Mouse (Mus musculus): ENCODE results near the gene Bcl11a. TPM values are rescaled to one million over a fixed set of nuclear protein-coding genes. Genes with fewer than 3 reads are reported as not detected.

The Bcl11a gene
- polyA plus RNA-seq, 1 experiment, result 89.4 TPM

- Histone ChIP-seq H3K4me3 (ENCODE audit: insufficient read depth, low read depth, low read length) (no peak overlapping the region), H3K4me1 (ENCODE audit: control insufficient read depth, insufficient read depth, low read length) (peaks cover 26% of the 10 kb centered on the region), H3K27ac (ENCODE audit: insufficient read depth, low read depth, low read length) (no peak overlapping the region)
- WGBS, result 89% methylated on average over 8 of the region's 8 CpGs
- TF ChIP-seq CTCF (IDR thresholded peaks at IDR 0.05; ENCODE audit: insufficient read depth, low read depth, low read length), result no peak
- no peak for TF ChIP-seq POLR2A (IDR thresholded peaks at IDR 0.05; ENCODE audit: insufficient read depth, low read depth, low read length)
Observed at GRCm38 (mm10) chr11:24163072-24163471, 85.2 kb downstream of the Bcl11a start.

GRCm38 (mm10) chr11:24164065-24164464 lies 86.2 kb downstream of the Bcl11a start:
- TF ChIP-seq POLR2A (IDR thresholded peaks at IDR 0.05; ENCODE audit: insufficient read depth, low read depth, low read length) (no peak), CTCF (IDR thresholded peaks at IDR 0.05; ENCODE audit: insufficient read depth, low read depth, low read length) (no peak)
- Histone ChIP-seq H3K4me3 (ENCODE audit: insufficient read depth, low read depth, low read length) (no peak overlapping the region), H3K27ac (ENCODE audit: insufficient read depth, low read depth, low read length) (no peak overlapping the region), H3K4me1 (ENCODE audit: control insufficient read depth, insufficient read depth, low read length) (peaks cover 25% of the 10 kb centered on the region)
- 94% methylated on average over 26 of the region's 26 CpGs for WGBS

DNA sequence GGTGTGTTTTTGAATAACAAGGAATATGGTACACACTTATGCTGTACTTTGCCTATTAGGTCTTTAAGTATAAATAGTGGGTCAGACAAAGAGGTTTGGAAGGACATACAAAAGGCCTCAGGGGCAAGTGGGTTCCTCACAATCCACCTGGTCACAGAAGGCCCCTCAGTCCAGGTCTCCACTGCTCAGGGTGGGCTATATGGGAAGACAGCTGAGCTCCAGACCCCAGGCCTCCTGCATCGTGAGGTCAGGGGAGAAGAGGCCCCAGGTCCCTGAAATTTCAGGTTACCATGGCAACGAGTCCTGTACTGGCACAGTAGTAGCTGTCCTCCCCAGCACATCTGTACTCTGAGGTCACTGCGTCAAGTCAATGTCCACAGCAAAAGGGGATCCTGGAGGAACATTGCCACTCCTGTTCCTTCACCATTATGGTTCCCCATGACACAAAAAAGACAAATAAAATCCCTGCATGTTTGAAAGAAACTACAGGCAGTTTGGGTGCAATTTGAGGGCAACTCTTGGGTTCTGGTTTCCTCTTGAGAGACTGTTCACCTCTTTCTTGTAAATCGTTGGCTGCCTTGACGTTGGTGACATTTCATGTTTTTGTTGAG lies 93.9 kb downstream of the Bcl11a start:
- WGBS, result 80% methylated on average over 5 of the region's 5 CpGs
- TF ChIP-seq CTCF (IDR thresholded peaks at IDR 0.05; ENCODE audit: insufficient read depth, low read depth, low read length), result no peak
- TF ChIP-seq POLR2A (IDR thresholded peaks at IDR 0.05; ENCODE audit: insufficient read depth, low read depth, low read length), result no peak
- H3K4me3 ChIP-seq (ENCODE audit: insufficient read depth, low read depth, low read length), result no peak overlapping the region
- H3K27ac ChIP-seq (ENCODE audit: insufficient read depth, low read depth, low read length), result no peak overlapping the region
- peaks cover 3% of the 10 kb centered on the region; the same call in 1 of the 2 replicates for H3K4me1 ChIP-seq (ENCODE audit: control insufficient read depth, insufficient read depth, low read length)

DNA sequence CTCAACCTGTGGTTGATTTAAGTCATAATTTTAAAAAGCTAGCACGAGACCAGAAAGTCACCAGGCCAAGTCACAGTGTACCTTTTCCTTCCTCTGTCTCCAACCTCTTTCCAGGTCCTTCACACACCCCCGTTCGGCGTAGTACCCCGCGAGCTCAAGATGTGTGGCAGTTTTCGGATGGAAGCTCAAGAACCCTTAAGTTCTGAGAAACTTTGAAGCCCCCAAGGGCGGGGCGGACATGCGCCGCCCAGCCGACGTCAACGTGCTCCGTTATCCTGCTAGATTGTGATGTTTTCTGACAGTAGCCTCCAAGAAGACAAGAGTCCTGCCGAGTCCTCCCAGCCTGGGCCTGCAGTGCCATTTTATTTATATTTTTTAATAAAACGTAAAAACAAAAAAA lies 94.7 kb downstream of the Bcl11a start:
- no peak for TF ChIP-seq POLR2A (IDR thresholded peaks at IDR 0.05; ENCODE audit: insufficient read depth, low read depth, low read length)
- no peak for TF ChIP-seq CTCF (IDR thresholded peaks at IDR 0.05; ENCODE audit: insufficient read depth, low read depth, low read length)
- Histone ChIP-seq H3K4me3 (ENCODE audit: insufficient read depth, low read depth, low read length) (no peak overlapping the region), H3K4me1 (ENCODE audit: control insufficient read depth, insufficient read depth, low read length) (peaks cover 3% of the 10 kb centered on the region; the same call in 1 of the 2 replicates), H3K27ac (ENCODE audit: insufficient read depth, low read depth, low read length) (no peak overlapping the region)
- 96% methylated on average over 17 of the region's 17 CpGs for WGBS

DNA sequence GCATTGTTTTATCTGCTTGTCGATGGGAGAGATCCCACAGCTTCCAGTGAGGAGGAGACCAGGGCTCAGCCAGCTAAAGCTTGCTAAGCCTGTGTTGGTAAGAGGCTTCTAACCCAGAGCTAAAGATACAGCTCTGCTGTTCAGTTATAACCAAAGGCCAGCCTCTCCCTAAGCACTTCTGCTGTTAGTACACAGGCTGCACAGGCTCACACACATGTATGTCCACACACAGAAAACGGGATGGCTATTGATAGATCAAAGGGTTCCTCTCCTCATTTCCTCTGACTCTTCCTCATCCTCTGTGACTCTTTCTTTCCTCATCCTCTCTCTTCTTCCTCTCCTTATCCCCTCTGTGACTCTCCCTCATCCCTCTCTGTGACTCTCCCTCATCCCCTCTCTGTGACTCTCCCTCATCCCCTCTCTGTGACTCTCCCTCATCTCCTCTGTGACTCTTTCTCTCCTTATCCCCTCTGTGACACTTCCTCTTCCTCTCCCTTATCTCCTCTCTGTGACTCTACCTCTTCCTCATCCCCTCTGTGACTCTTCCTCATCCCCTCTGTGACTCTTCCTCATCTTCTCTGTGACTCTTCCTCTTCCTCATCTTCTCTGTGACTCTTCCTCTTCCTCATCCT lies 96.4 kb downstream of the Bcl11a start:
- Histone ChIP-seq H3K4me3 (ENCODE audit: insufficient read depth, low read depth, low read length) (no peak overlapping the region), H3K27ac (ENCODE audit: insufficient read depth, low read depth, low read length) (no peak overlapping the region), H3K4me1 (ENCODE audit: control insufficient read depth, insufficient read depth, low read length) (peaks cover 3% of the 10 kb centered on the region; the same call in 1 of the 2 replicates)
- TF ChIP-seq CTCF (IDR thresholded peaks at IDR 0.05; ENCODE audit: insufficient read depth, low read depth, low read length), result no peak
- TF ChIP-seq POLR2A (IDR thresholded peaks at IDR 0.05; ENCODE audit: insufficient read depth, low read depth, low read length), result no peak
- WGBS, result 70% methylated on average over 2 of the region's 2 CpGs

GRCm38 (mm10) chr11:24177458-24177857 lies 99.6 kb downstream of the Bcl11a start:
- TF ChIP-seq CTCF (IDR thresholded peaks at IDR 0.05; ENCODE audit: insufficient read depth, low read depth, low read length) (no peak), POLR2A (IDR thresholded peaks at IDR 0.05; ENCODE audit: insufficient read depth, low read depth, low read length) (no peak)
- WGBS, result 70% methylated on average over 4 of the region's 4 CpGs
- no peak overlapping the region for H3K27ac ChIP-seq (ENCODE audit: insufficient read depth, low read depth, low read length)
- no peak overlapping the region for H3K4me3 ChIP-seq (ENCODE audit: insufficient read depth, low read depth, low read length)
- H3K4me1 ChIP-seq (ENCODE audit: control insufficient read depth, insufficient read depth, low read length), result no peaks in the 10 kb centered on the region

- no peak overlapping the region for H3K27ac ChIP-seq (ENCODE audit: insufficient read depth, low read depth, low read length)
- 0 out of 2 replicates have a peak, but pooled peaks cover 4% of the 10 kb centered on the region for H3K4me1 ChIP-seq (ENCODE audit: control insufficient read depth, insufficient read depth, low read length)
- WGBS, result 88% methylated on average over 6 of the region's 6 CpGs
- TF ChIP-seq CTCF (IDR thresholded peaks at IDR 0.05; ENCODE audit: insufficient read depth, low read depth, low read length), result no peak
- TF ChIP-seq POLR2A (IDR thresholded peaks at IDR 0.05; ENCODE audit: insufficient read depth, low read depth, low read length), result no peak
- no peak overlapping the region for H3K4me3 ChIP-seq (ENCODE audit: insufficient read depth, low read depth, low read length)
Observed at GRCm38 (mm10) chr11:24178823-24179476, 101.1 kb downstream of the Bcl11a start.

GRCm38 (mm10) chr11:24180040-24180439 lies 102.2 kb downstream of the Bcl11a start:
- Histone ChIP-seq H3K4me1 (ENCODE audit: control insufficient read depth, insufficient read depth, low read length) (peaks cover 8% of the 10 kb centered on the region), H3K27ac (ENCODE audit: insufficient read depth, low read depth, low read length) (no peak overlapping the region), H3K4me3 (ENCODE audit: insufficient read depth, low read depth, low read length) (no peak overlapping the region)
- no peak for TF ChIP-seq POLR2A (IDR thresholded peaks at IDR 0.05; ENCODE audit: insufficient read depth, low read depth, low read length)
- TF ChIP-seq CTCF (IDR thresholded peaks at IDR 0.05; ENCODE audit: insufficient read depth, low read depth, low read length), result no peak
- WGBS, result 21% methylated on average over 7 of the region's 7 CpGs

DNA sequence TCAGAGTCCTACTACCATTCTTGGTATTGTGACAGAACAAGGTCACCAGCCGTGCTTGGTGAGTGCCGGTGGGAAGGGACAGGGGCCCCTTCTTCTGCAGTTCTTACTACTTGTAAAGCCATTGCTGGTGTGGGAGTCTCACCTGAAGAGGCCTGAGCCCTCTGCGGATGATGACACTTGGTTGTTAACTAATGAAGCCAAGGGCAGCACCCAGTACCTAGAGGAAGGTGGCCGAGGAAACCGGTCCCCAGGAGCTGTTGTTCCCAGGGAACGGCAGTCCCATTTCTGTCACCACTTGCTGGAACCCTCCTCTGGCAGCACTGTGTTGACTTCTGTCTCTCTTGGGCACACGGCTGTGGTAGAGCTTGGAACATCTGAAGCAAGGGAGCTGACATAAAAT lies 105.6 kb downstream of the Bcl11a start:
- Histone ChIP-seq H3K4me3 (ENCODE audit: insufficient read depth, low read depth, low read length) (no peak overlapping the region), H3K4me1 (ENCODE audit: control insufficient read depth, insufficient read depth, low read length) (peaks cover 10% of the 10 kb centered on the region), H3K27ac (ENCODE audit: insufficient read depth, low read depth, low read length) (no peak overlapping the region)
- TF ChIP-seq POLR2A (IDR thresholded peaks at IDR 0.05; ENCODE audit: insufficient read depth, low read depth, low read length) (no peak), CTCF (IDR thresholded peaks at IDR 0.05; ENCODE audit: insufficient read depth, low read depth, low read length) (no peak)
- WGBS, result 95% methylated on average over 7 of the region's 7 CpGs
